Mouse (Mus musculus): ENCODE results near the gene Acot8.
A peak's percentile ranks its signal among the peaks of the same experiment; 100 is the strongest.

Acot8 gene

GRCm38 (mm10) chr2:164779481-164780086, 25.1 kb downstream of the Acot8 start, which contains the start of gene Tnnc2:
TSS of gene Tnnc2 (minus strand) at chr2:164779967.
- DNase-seq: no peak

- no peak for DNase-seq
These were observed 25.9 kb downstream of the Acot8 start for GRCm38 (mm10) chr2:164778809-164779208.

- DNase-seq: no peak
These were observed 26.7 kb downstream of the Acot8 start for GRCm38 (mm10) chr2:164778015-164778287.

- no peak for DNase-seq
These were observed 27.3 kb downstream of the Acot8 start for GRCm38 (mm10) chr2:164777246-164778014.

GRCm38 (mm10) chr2:164776801-164777200, 27.9 kb downstream of the Acot8 start:
- no peak for DNase-seq

- DNase-seq: no peak
These were observed 28.6 kb downstream of the Acot8 start for GRCm38 (mm10) chr2:164776130-164776529.

- DNase-seq: no peak
These were observed 30.7 kb downstream of the Acot8 start for GRCm38 (mm10) chr2:164773989-164774364.

GRCm38 (mm10) chr2:164773229-164773988, 31.3 kb downstream of the Acot8 start:
- no peak for DNase-seq

GRCm38 (mm10) chr2:164771123-164771522, 33.6 kb downstream of the Acot8 start:
- DNase-seq: no peak

- DNase-seq: peak; percentile 42
These were observed 34.4 kb downstream of the Acot8 start for GRCm38 (mm10) chr2:164770279-164770678.

GRCm38 (mm10) chr2:164769258-164770037, 35.2 kb downstream of the Acot8 start, which contains the start of gene Ube2c:
TSS of gene Ube2c (plus strand) at chr2:164769898.
- DNase-seq: peak; percentile 97

GRCm38 (mm10) chr2:164767812-164768540, 36.7 kb downstream of the Acot8 start:
- DNase-seq: no peak

GRCm38 (mm10) chr2:164765841-164766240, 38.8 kb downstream of the Acot8 start:
- no peak for DNase-seq

- no peak for DNase-seq
These were observed 42.1 kb downstream of the Acot8 start for GRCm38 (mm10) chr2:164762593-164762992.

GRCm38 (mm10) chr2:164761971-164762370, 42.7 kb downstream of the Acot8 start:
- DNase-seq: no peak

GRCm38 (mm10) chr2:164761502-164761901, 43.2 kb downstream of the Acot8 start:
- no peak for DNase-seq

- no peak for DNase-seq
These were observed 44.4 kb downstream of the Acot8 start for GRCm38 (mm10) chr2:164760059-164760833.

- no peak for DNase-seq
These were observed 46.0 kb downstream of the Acot8 start for GRCm38 (mm10) chr2:164758692-164759091.

- no peak for DNase-seq
These were observed 46.8 kb downstream of the Acot8 start for GRCm38 (mm10) chr2:164757841-164758240.

GRCm38 (mm10) chr2:164754800-164755199, 49.9 kb downstream of the Acot8 start:
- no peak for DNase-seq

GRCm38 (mm10) chr2:164754105-164754504, 50.6 kb downstream of the Acot8 start:
- no peak for DNase-seq

- DNase-seq: no peak
These were observed 52.2 kb downstream of the Acot8 start for GRCm38 (mm10) chr2:164752454-164752853.
